Mouse (Mus musculus) limb, embryonic 11.5 days (tissue): ENCODE results near the gene Arl5a. TPM values are rescaled to one million over a fixed set of nuclear protein-coding genes. Genes with fewer than 3 reads are reported as not detected.

Experiments
- ATAC-seq: fragments of 200-750 bp; cut with Nextera tagmentation; 2 replicates; pipeline ENCODE4 v1.8.0; 2017; ENCODE audit warnings: low read depth; ENCODE audit not compliant: insufficient number of reproducible peaks, low FRiP score, low TSS enrichment
- DNase-seq: peaks from one replicate; pipeline ENCODE4 v3.0.0-alpha.2; 2015; ENCODE audit warnings: low spot score
- H3K27ac ChIP-seq: fragments of 300-500 bp; sonication (generic); replicated peaks from 2 replicates; pipeline ENCODE4 v1.5.1; 2014; ENCODE audit warnings: low read depth, mild to moderate bottlenecking, low read length
- H3K27me3 ChIP-seq: fragments of 300-500 bp; sonication (generic); 2 replicates; pipeline ENCODE4 v1.6.1; 2014; ENCODE audit warnings: mild to moderate bottlenecking, low read length, mixed read lengths; ENCODE audit not compliant: control insufficient read depth, insufficient read depth
- H3K36me3 ChIP-seq: fragments of 300-500 bp; sonication (generic); 2 replicates; pipeline ENCODE4 v1.6.1; 2014; ENCODE audit warnings: mild to moderate bottlenecking, low read length, moderate library complexity, mixed read lengths; ENCODE audit not compliant: control insufficient read depth, insufficient read depth
- H3K4me1 ChIP-seq: fragments of 300-500 bp; sonication (generic); 2 replicates; pipeline ENCODE4 v1.6.1; 2014; ENCODE audit warnings: low read length, mixed read lengths; ENCODE audit not compliant: control insufficient read depth, insufficient read depth
- H3K4me2 ChIP-seq: fragments of 300-500 bp; sonication (generic); 2 replicates; pipeline ENCODE4 v1.6.1; 2014; ENCODE audit warnings: low read depth, mild to moderate bottlenecking, moderate library complexity; ENCODE audit not compliant: severe bottlenecking
- H3K4me3 ChIP-seq: fragments of 300-500 bp; sonication (generic); 2 replicates; pipeline ENCODE4 v1.5.1; 2014; ENCODE audit warnings: low read depth, low read length
- H3K9ac ChIP-seq: fragments of 300-500 bp; sonication (generic); 2 replicates; pipeline ENCODE4 v1.6.1; 2014; ENCODE audit warnings: mild to moderate bottlenecking, low read length
- H3K9me3 ChIP-seq: fragments of 300-500 bp; sonication (generic); 2 replicates; pipeline ENCODE4 v1.6.1; 2016; ENCODE audit warnings: low read length; ENCODE audit not compliant: control insufficient read depth
- WGBS: fragments of 180-500 bp; shearing (Covaris S2); extraction: QIAGEN DNeasy Blood & Tissue Kit; methylation state at CpG from one replicate; pipeline ENCODE4 v1.1.7; 2014; 5-methylcytosine and 5-hydroxymethylcytosine counted together
- polyA plus RNA-seq: library from polyadenylated mRNA; unstranded; fragments of >200 nt; fragmentation: Nextera tagmentation; extraction: Ambion mirVana; gene quantifications from 2 replicates; pipeline ENCODE4 v1.2.1, GENCODE M21; 2014

Arl5a gene
- polyA plus RNA-seq, 1 experiment from 2014 or later: 76.9 TPM

DNA sequence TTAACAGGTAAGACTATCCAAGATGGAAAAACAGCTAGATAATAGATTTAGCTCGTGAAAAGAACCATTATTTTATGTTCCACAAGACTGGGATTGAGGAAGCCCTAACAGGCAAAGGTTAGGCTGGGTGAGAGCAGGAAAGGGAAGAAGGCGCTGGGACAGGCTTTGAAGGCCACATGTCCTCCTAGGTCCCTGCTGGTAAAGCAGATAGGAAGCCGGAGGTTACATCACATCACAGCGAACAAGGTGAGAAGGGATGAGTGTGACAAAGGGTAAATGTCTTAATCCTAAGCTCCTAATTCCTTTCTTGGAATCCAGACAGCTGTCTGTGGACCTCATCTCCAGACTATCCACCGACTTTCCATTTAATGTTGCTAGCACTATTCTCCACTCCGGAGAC lies 5.4 kb downstream of the Arl5a start:
- H3K9me3 ChIP-seq: no peaks in the 10 kb centered on the region
- no peak overlapping the region for H3K9ac ChIP-seq
- H3K4me2 ChIP-seq: no peak overlapping the region
- peaks cover 7% of the 10 kb centered on the region; the same call in 1 of the 2 replicates for H3K4me1 ChIP-seq
- ATAC-seq (no peak), DNase-seq (no peak)
- 89% methylated on average over 6 of the region's 6 CpGs for WGBS
- no peak overlapping the region for H3K27ac ChIP-seq
- no peak overlapping the region for H3K4me3 ChIP-seq
- H3K27me3 ChIP-seq: no peaks in the 10 kb centered on the region
- H3K36me3 ChIP-seq: peaks cover 4% of the 10 kb centered on the region; the same call in 1 of the 2 replicates

- ATAC-seq (no peak), DNase-seq (no peak)
- H3K9me3 ChIP-seq: peaks cover 17% of the 10 kb centered on the region
- peaks cover 40% of the 10 kb centered on the region for H3K36me3 ChIP-seq
- WGBS: 96% methylated on average over 5 of the region's 5 CpGs
- no peak overlapping the region for H3K4me3 ChIP-seq
- H3K27ac ChIP-seq: no peak overlapping the region
- no peaks in the 10 kb centered on the region for H3K27me3 ChIP-seq
- no peaks in the 10 kb centered on the region for H3K4me1 ChIP-seq
- no peak overlapping the region for H3K4me2 ChIP-seq
- no peak overlapping the region for H3K9ac ChIP-seq
These were observed 12.1 kb downstream of the Arl5a start for GRCm38 (mm10) chr2:52412524-52413037.

- peaks cover 32% of the 10 kb centered on the region for H3K36me3 ChIP-seq
- no peaks in the 10 kb centered on the region for H3K4me1 ChIP-seq
- peaks cover 17% of the 10 kb centered on the region for H3K9me3 ChIP-seq
- ATAC-seq (no peak), DNase-seq (no peak)
- no peak overlapping the region for H3K27ac ChIP-seq
- 78% methylated on average over 1 of the region's 1 CpGs for WGBS
- no peak overlapping the region for H3K4me2 ChIP-seq
- H3K27me3 ChIP-seq: no peaks in the 10 kb centered on the region
- H3K4me3 ChIP-seq: no peak overlapping the region
- no peak overlapping the region for H3K9ac ChIP-seq
These were observed 18.2 kb downstream of the Arl5a start for GRCm38 (mm10) chr2:52406480-52406879.

DNA sequence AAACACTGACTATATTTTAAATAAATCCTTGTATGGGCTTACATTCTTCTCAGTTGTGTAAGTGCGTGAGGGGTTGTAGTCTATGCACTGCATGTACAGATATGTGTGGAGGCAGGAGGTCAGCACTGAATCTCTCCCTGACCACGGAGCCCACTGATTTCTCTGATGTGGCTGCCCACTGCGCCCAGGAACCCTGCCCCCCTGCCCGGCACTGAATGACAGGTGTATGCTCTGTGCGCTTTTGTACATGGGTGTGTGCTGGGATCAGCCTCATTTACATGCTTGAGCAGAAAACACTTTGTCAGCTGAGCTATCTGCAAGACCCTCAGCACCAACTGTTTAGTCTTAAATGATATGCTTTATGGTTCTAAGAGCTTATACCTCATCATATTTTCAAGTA lies 19.5 kb downstream of the Arl5a start:
- H3K27me3 ChIP-seq: no peaks in the 10 kb centered on the region
- H3K9me3 ChIP-seq: peaks cover 6% of the 10 kb centered on the region
- H3K4me2 ChIP-seq: no peak overlapping the region
- H3K27ac ChIP-seq: no peak overlapping the region
- no peak overlapping the region for H3K4me3 ChIP-seq
- no peak overlapping the region for H3K9ac ChIP-seq
- ATAC-seq (no peak), DNase-seq (no peak)
- 97% methylated on average over 5 of the region's 5 CpGs for WGBS
- no peaks in the 10 kb centered on the region for H3K4me1 ChIP-seq
- peaks cover 21% of the 10 kb centered on the region for H3K36me3 ChIP-seq

GRCm38 (mm10) chr2:52394529-52394928 lies 30.2 kb downstream of the Arl5a start:
- Histone ChIP-seq H3K27ac (no peak overlapping the region), H3K9ac (no peak overlapping the region), H3K4me1 (no peaks in the 10 kb centered on the region), H3K4me3 (no peak overlapping the region), H3K4me2 (no peak overlapping the region), H3K9me3 (no peaks in the 10 kb centered on the region), H3K36me3 (no peaks in the 10 kb centered on the region), H3K27me3 (no peaks in the 10 kb centered on the region)
- ATAC-seq (no peak), DNase-seq (no peak)
- WGBS: 86% methylated on average over 5 of the region's 5 CpGs

DNA sequence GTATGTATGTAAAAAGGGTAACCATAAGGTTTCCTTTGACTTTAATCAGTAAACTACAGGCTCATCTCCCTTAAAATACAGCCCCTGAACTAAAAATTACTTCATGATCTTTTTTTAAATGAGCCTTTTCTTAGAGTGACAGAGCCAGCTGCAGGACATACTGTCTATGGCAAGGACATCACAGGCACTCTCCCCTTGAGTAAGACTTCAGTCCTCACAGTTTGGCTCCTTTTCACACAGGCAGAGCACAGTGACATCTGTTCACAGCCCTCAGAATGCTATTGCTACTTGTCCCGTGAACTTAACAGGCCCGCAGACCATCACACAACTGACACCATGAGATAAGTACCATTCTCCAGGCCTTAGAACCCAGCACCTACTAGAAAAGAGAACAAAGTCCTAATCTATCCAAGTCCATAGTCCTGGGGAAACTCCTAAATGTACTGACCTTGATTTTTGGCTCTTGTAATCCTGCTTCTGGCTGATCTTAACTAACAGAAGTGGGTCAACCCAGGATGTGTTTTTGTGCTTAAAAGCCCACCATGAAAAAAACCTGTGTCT lies 34.2 kb downstream of the Arl5a start:
- H3K27me3 ChIP-seq: no peaks in the 10 kb centered on the region
- H3K36me3 ChIP-seq: no peaks in the 10 kb centered on the region
- WGBS: 66% methylated on average over 2 of the region's 2 CpGs
- DNase-seq: no peak
- no peak overlapping the region for H3K27ac ChIP-seq
- no peak overlapping the region for H3K4me2 ChIP-seq
- H3K4me1 ChIP-seq: no peaks in the 10 kb centered on the region
- no peak overlapping the region for H3K4me3 ChIP-seq
- H3K9me3 ChIP-seq: no peaks in the 10 kb centered on the region
- H3K9ac ChIP-seq: no peak overlapping the region
- no peak for ATAC-seq

- ATAC-seq (no peak), DNase-seq (no peak)
- no peaks in the 10 kb centered on the region for H3K9me3 ChIP-seq
- no peaks in the 10 kb centered on the region for H3K4me1 ChIP-seq
- WGBS: 75% methylated on average over 3 of the region's 3 CpGs
- H3K4me3 ChIP-seq: no peak overlapping the region
- H3K9ac ChIP-seq: no peak overlapping the region
- H3K27me3 ChIP-seq: no peaks in the 10 kb centered on the region
- no peak overlapping the region for H3K27ac ChIP-seq
- H3K4me2 ChIP-seq: no peak overlapping the region
- H3K36me3 ChIP-seq: no peaks in the 10 kb centered on the region
These were observed 34.7 kb downstream of the Arl5a start for GRCm38 (mm10) chr2:52389975-52390374.

DNA sequence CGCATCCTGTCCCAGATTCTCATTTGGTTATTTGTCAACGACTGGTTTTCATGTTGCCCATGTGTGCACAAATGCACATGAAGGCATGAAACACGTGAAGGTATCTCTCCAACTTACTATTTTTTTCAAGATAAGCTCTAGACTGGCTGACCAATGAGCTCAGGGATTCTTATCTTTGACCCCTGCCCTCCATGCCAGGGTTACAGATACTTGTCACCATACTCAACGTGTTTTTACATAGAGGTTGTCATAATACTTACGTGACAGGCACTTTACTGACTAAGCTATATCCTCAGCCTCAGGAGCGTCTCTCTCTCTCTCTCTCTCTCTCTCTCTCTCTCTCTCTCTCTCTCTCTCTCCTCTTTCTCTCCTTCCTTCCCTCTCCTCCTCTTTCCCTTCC lies 38.2 kb downstream of the Arl5a start:
- 77% methylated on average over 6 of the region's 6 CpGs for WGBS
- H3K4me1 ChIP-seq: no peaks in the 10 kb centered on the region
- no peak for DNase-seq
- no peak overlapping the region for H3K4me2 ChIP-seq
- no peak overlapping the region for H3K9ac ChIP-seq
- no peak overlapping the region for H3K4me3 ChIP-seq
- H3K36me3 ChIP-seq: no peaks in the 10 kb centered on the region
- H3K27me3 ChIP-seq: no peaks in the 10 kb centered on the region
- ATAC-seq: no peak
- H3K27ac ChIP-seq: no peak overlapping the region
- no peaks in the 10 kb centered on the region for H3K9me3 ChIP-seq

DNA sequence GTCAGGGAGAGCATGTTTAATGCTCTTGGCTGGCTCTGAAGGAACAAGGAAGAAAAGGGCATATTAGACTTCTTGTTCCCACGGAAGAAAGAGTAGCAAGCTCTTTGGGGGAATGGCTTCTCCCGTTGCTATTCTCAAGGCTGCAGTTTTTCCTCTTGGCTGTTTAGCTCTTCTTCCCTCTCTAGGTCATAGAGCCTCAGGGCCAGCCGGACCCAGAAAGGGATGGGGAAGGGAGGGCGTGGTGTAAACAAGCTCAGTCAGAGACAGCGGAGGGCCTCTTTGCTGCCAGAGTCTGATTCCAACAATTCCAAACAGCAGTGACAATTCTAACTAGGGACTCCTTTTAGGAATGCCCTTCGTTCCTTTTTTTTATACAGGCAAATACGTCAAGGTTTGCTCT lies 38.7 kb downstream of the Arl5a start:
- 45% methylated on average over 7 of the region's 7 CpGs for WGBS
- no peak overlapping the region for H3K27ac ChIP-seq
- no peaks in the 10 kb centered on the region for H3K36me3 ChIP-seq
- H3K27me3 ChIP-seq: no peaks in the 10 kb centered on the region
- no peak overlapping the region for H3K4me3 ChIP-seq
- DNase-seq (no peak), ATAC-seq (no peak)
- H3K4me1 ChIP-seq: no peaks in the 10 kb centered on the region
- H3K9me3 ChIP-seq: no peaks in the 10 kb centered on the region
- no peak overlapping the region for H3K4me2 ChIP-seq
- H3K9ac ChIP-seq: no peak overlapping the region
